Mouse (Mus musculus): ENCODE data around the gene Rarg.

The Rarg gene

GRCm38 (mm10) chr15:102202971-102203834, 54.1 kb downstream of the Rarg start, which contains the start of gene Zfp740:
Zfp740 (plus strand) TSS chr15:102203249.
- DNase-seq: peak; percentile 94

DNA sequence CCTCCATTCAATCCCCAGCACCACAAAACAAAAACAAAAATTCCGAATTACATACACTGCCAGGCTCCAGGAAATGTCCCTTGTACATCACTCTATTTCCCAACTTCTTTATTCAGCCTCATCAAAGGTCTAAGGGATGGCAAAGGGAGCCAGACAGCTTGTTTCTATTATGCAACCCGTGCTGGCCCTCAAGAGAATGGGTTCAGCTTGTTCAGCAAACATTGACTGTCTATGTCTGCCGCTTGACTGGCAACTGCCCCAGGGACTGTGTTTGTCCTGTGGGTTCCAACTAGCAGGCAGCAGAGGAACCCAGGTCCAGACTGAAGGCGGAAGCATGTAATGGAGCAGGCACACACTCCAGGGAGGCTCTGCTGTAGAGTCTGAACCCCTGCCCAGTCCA, 58.5 kb downstream of the Rarg start:
- DNase-seq: no peak

GRCm38 (mm10) chr15:102195373-102195772, 61.9 kb downstream of the Rarg start:
- no peak for DNase-seq

DNA sequence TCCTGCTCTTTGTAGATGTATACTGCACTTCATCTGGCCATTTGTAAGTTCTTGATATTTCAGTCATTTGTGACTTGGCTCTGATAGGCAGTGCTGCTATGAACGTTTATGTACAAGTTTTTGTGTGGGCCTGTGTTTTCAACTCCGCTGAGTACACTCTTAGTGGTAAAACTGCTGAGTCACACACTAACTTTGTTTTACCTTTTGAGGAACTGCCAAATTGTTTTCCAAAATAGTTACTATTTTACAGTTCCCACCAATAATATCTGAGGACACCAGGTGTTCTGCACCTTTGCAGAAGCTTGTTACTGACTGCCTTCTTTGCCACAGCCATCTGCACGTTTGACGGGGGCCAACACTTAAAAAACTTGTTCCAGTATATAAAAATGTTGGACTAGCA, 62.9 kb downstream of the Rarg start:
- no peak for DNase-seq

DNA sequence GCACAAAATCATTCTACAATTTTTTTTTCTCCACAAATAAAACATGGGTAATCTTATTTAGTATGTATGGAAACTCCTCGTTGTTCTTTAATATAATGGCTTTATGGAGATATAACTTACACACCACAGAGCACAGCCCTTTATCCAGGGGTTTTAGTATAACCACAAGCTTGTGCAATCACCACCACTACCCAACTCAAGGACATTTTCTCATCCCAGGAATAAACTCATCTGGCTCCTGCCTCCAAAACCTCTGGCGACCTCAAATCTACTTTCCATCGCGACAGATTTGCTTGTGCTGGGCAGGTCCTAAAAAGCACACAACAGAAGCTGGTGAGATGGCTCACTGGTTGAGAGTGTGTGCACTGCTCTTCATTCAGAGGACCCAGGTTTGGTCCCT, 63.7 kb downstream of the Rarg start:
- no peak for DNase-seq

DNA sequence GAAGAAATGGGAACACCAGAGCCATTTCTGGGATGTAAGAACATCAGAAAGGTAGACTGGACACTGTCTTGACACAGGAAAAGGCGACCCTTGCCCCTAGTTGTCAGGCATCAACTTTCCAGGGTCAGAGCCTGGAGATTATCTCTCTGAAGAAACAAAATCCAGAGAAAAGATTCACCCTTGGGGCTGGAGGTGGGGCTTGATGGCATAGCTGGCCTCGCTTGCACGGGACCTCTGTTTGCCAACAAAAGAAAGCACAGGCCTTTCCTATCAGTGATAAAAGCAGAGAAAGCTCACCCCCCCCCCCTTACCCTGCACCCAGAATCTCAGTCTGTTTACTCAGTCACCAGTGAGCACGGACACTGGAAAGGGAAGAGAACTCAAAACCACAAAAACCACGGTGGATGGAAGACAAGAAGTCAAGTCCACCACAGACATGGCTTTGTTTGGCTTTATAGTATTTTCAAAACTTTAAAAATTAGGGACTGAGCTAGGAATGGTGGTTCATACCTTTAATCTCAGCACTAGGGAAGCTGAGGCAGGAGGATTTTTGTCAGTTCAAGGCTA, 64.4 kb downstream of the Rarg start:
- DNase-seq: no peak

DNA sequence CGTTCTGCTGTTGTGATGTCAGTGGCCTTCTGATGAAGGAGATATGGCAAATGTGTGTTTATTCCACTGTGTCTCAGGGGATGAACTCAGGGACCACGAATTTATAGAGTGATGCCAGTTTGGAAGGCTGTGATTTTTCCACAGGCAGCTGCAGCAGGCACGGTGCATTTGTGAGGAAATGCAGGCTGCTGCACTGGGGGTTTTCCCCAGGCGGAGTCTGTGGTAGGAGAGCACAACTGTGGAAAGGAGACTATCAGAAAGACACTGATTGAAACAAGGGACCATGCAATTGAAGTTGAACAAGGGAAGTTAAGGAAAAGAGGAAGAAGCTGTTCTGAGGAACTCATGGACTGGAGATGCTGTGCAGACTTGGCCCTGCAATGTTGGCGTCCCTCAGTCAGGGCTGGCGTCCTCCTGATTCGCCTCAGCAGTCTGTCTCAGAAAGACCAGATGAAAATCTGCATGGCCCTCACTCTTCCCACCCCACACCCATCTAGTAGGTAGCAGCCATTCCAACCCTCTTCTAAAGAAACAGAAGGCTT, 65.0 kb downstream of the Rarg start:
- DNase-seq: no peak

- no peak for DNase-seq
Observed at GRCm38 (mm10) chr15:102191699-102192098, 65.6 kb downstream of the Rarg start.

- no peak for DNase-seq
Observed at GRCm38 (mm10) chr15:102188883-102189282, 68.4 kb downstream of the Rarg start.

DNA sequence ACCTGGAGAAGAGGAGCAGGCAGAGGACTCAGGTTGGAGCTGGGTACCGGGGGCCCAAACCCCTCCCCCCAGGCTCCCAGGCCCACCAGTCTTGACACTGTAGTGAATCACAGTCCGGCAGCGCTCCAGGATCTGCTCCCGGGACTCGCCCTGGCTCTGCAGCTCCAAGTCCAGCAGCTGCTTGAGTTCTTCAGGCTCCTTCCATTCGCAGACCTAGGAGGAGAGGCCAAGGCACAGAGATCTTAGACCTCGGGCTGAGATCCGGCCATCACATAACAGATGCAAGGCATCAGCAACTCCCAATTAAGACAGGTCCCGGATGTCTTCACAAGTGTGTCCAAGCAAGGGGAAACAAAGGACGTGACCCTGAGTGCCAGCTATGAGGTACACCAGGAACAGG, 69.2 kb downstream of the Rarg start:
- DNase-seq: no peak

DNA sequence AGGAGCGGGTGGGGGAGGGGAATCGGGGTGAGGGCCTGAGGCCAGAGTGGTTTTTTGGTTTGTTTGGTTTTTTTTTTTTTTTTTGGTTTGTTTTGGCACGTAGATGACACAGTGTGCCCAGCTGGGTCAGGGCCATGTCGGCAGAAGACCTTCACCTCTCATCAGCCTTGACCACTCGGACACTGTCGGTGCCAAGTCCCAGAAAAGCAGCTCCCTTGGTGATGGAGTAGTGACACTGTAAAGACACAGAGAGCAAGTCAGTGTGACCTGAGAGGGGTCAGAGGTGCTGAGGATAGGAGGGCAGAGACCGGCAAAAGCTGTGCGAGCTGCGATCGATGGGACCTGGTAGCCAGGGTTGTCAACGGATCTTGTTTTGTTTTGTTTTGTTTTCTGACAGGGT, 71.1 kb downstream of the Rarg start:
- DNase-seq: no peak
